Mouse (Mus musculus) adrenal gland, adult (tissue): Measurements from ENCODE around the gene Ick.
"Not testable (repeated sequence)": the region's sequence is repeated elsewhere in the genome, so short reads cannot be mapped to it uniquely, and the experiment has no call there.

ENCODE experiments used
- DNase-seq, 2 experiments: peaks; one replicate each; pipeline ENCODE4 v3.0.0; 2022 to 2023; ENCODE audit warnings: low spot score in 1 of 2; ENCODE audit not compliant: inconsistent age in 2 of 2

The Ick gene

DNA sequence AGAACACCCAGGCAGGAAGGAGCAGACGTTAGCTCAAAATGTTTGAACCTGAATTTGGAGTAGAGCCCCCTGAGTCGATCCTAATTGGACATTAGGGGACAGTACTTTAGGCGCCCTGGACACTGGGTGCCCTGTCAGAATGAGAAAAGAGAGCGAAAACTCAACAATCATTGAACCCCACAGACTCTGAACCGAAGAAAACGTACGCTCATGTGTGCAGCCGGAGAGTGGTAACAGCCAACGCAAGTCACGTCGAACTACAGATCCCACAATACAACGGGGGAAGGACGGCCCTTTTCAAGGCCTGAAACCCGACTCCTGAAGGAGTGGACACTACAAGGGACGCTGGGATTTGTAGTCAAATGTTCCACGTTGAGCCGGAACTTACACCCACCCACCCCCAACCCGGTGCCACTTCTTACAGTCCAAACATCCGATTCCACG is at the start of gene Ick, which contains the start of gene Fbxo9:
TSS of gene Ick (plus strand) at position 397 of the 444 bp plus-strand sequence.
TSS of gene Fbxo9 (minus strand) at position 270 of the 444 bp plus-strand sequence.
- DNase-seq, result peak; percentile 91 to 96

DNA sequence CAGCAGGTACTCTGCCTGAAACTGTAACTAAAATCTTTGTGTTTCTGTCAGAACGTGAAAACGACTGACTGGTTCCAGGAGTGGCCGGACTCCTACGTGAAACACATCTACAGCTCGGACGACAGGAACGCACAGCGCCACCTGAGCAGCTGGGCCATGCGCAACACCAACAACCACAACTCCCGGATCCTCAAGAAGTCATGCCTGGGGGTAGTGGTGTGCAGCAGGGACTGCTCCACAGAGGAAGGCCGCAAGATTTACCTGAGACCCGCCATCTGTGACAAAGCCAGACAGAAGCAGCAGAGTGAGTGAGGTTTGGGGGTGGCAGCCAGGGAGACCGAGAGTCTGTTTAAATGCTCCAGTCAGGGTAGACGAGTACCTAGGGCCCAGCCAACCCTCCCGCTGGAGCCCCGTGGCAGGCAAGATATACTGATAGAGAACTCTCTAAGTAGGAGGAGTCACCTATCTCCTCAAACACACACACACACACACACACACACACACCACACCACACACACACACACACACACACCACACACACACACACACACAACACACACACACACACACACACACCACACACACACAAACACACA is 49.4 kb upstream of the Ick start:
- no peak for DNase-seq

DNA sequence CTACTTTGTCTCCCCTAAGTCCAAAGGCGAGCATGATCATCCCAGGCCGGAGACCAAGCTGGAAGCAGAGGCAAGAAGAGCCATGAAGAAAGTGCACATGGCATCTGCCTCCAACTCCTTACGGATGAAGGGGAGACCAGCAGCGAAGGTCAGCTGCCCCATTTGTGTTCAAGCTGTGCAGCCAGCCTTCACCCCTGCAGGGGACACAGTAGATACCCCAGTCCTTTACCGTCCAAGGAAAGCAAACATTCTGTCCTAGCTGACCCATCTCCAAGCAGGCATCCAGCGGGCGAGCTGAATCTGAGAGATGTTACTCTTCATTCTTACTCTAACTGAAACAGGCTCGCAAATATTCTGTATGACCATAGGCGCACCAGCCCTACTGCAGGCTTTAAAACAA is 46.6 kb upstream of the Ick start:
- no peak for DNase-seq

DNA sequence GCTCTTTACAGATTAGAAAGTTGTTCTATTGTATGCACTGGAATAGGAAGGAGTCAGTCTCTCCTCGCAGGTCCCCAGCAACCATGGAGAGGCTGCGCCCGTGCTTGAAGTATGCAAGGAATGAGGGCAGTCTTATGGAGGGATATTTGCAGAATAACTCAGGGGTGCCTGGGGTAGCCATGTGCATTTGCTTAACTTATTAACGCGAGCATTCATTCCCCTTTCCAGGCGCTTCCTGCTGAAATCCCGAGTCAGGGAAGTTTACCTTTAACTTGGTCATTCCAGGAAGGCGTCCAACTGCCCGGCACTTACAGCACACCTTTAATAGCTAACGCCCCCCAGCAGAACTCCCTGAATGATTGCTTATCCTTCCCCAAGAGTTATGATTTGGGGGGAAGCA is 44.9 kb upstream of the Ick start:
- no peak for DNase-seq

DNA sequence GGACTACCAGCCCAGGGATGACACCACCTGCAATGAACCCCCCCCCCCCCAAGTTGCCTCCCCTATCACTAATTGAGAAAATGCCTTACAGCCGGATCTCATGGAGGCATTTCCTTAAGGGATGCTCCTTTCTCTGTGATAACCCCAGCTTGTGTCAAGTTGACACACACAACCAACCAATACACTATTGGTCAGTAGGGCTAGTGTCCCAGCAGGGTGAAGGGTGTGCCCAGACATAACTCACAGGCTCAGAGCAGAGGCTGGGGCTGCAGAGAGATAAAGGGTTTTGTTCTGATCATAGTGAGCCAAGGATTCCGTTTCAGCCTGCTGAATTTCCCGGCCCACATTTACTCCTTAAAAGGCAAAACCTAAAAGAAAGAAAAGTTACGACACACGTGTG is 38.5 kb upstream of the Ick start:
- no peak for DNase-seq

DNA sequence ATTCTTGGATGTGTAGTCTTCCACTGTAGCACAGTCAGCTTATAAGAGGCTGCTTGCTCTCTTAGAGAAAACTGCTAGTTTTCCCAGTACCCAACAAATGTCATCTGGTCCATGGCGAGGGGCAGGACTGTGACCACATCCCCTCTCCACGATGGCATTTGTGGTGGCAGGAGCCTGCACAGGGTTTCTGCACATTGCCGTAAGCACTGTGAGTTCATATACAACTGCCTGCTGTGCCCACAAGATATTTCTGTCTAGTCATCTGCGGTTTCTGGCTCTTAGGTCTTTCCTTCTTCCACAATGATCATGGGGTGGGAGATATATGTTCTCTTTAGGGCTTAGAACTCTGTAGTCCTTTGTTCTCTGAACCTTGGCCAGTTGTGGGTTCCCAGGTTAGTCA is 37.4 kb upstream of the Ick start:
- DNase-seq, result no peak

DNA sequence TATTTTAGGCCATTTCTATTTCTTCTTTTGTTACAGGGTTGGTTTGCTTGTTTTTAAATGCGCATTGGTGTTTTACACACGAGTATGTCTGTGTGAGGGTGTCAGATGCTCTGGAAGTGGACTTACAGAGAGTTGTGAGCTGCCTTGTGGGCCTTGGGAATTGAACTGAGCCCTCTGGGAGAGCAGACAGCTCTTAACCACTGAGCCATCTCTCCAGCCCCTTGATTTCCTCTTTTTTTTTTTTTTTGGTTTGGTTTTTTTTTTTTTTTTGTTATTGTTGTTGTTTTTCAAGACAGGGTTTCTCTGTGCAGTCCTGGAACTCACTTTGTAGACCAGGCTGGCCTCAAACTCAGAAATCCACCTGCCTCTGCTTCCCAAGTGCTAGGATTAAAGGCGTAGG is 35.7 kb upstream of the Ick start:
- not testable (repeated sequence) for DNase-seq

DNA sequence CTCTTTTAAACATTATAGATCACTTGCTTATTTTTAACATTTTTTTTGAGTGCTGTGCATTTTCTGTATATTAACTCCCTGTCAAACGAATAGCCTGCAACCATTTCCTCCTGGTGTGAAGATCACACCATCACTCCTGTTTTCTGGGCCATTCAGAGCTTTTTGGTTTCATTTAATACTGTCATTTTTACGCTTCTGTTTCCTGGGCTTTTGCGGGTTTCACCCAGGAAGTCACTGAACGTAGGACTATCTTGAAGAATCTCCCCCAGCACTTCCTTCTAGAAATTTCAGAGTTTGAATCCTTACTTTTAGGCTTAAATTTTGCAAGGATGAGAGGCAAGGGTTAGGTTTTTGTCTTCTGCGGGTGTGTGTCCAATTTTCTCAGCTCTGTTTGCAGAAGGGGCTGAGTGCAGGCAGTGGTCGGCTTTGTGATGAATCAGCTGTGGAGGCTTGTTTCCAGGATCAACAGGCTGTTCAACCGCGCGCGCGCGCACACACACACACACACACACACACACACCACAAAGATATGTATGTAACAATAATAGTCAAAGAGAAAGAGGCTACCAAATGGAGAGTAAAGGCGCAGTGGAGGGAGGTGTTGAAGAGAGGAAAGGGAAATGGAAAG is 35.2 kb upstream of the Ick start:
- DNase-seq, result no peak

DNA sequence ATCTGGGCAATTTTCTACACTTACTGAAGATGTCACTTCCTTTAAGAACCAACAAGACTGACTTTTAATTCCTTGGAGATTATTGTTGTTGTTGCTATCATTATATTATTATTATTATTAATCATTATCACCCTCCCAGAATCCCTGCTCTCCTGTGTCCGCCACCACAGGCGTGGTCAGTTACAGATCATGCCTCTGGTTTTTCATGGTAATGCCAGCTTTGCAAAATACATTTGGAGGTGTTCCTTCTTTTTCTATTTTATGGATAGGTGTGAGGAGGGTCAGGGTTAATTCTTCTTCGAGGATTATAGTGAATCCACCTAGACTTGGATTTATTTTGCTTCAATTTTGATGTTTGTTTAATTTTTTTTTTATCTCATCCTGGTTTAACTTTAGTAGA is 33.7 kb upstream of the Ick start:
- DNase-seq, result no peak

DNA sequence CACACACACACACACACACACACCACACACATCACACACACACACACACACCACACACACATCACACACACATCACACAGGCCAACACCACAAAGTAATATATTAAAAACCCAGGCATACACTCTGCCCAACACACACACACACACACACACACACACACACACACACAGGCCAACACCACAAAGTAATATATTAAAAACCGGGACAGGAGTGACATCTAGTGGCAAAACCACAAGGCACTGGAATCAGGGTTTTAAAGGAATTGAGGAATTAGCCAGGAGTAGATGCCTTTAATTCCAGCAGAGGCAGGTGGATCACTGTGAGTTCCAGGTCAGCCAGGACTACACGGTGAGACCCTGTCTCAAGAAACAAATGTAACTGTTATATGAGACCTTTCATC is 30.8 kb upstream of the Ick start:
- peak in 1 of 2 experiments; percentile 48 for DNase-seq

DNA sequence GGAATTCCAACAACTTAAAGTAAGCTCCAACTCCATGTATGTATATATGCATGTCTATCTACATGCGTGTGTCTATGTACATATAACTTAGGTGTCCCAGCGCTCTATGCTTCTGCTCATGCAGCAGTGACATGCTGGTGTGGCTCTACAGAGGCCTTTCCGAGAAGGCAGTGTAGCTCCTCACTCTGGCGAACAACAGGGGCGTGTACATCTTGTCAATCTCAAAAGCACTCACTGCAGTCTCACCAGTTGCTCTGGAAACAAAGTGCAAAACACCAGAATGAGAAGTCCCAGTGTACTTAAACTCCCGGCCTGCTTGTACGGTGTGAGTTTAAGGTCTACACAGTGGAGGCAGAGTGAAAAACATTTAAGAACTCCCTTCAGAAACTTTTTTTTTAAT is 27.2 kb upstream of the Ick start:
- DNase-seq, result no peak

DNA sequence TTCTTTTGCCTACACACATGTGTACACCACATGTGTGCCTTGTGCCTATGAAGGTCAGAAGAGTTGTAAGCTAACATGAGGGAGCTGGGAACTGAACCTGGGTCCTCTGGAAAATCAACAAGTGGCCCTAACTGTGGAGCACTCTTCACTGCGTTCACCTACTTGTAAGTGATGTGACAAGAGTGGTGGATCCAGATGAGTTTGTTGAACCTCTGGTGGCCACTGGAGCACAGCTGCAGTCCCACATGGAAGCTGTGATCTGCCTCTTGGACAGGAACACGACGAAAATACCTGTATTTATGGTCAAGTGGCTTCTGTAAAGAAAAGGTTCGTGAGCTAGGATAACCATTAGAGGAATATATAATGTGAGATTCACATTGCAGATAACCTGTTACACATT is 24.7 kb upstream of the Ick start:
- DNase-seq, result no peak

DNA sequence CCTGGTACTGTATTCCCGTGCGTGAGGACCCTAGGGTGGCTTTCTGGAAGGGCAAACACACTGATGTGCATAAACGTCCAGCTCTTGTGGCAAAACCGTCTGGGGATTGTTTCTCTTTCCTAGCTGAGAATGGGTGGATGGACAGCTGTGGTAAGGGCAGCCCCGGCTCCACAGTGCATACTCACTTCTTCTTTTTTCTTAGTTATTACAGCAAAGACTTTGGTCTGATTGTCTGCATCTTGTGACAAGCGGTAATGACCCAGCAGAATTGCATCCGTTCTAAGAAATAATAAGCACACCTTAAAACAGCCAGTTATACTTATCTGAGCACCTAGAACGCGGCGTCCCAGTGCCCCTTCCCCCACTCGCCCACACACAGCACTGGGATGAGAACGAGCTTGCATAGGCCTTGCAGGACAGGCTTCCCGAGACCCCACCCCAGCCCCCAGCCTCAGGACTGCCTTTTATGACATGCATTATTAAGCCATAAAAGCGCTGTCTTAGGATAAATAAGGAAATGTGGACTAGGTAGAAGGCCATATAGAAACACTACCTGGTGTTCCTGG is 23.2 kb upstream of the Ick start:
- DNase-seq, result no peak

DNA sequence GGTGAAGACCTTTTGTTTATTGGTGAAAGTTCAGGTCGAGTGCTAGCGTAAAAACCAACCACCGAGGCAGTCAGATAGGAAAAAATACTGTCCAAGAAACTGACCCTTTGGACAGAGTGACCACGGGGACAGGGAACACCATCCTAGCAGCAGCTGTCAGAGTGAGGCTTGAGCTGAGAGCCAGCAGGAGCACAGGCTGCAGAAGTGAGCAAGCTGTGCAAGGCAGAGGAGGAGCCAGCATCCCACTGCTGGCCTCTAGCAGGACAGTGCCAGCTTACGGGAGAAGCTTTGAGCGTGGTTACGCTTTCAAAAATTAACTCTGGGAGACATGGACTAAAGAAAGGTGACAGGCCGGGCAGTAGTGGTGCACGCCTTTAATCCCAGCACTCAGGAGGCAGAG is 21.2 kb upstream of the Ick start:
- DNase-seq, result no peak

DNA sequence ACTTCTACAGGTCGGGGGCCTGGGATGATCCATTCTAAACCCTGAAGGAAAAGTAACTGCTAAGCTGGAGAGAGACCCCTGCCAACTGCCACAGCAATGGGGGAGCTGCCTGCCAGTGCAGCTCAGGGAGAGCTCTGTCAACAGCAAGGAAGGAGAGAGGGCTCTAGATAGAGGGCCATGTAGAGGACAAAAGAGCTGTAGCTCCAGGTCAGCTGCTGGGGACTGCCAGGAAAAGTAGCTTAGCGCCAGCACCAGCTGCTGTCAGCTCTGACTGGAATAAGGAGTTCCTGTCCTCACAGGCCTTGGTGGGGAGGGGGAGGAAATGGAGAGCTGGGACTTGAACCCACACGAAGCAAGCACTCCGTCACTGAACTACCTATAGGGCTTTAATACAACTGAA is 20.5 kb upstream of the Ick start:
- DNase-seq, result no peak

DNA sequence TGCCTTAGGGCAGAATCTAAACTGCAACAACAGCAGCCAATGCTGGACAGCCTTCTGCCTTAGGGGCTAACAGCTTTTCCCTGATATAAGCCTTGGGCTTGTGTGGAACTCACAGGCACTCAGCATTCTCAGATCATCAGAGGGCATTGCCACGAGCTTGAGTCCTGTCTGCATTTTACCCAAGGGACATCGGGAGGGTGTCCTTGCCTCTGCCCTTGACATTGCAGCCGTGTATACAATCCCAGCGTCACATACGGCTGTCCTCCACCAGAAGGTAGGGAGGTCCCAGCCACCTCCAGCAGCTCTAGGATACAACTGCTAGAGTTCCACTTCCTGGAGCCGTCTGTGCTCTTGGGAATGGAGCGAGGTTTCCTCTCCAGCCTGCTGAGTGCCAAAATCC is 20.0 kb upstream of the Ick start:
- peak in 1 of 2 experiments; percentile 47 for DNase-seq

DNA sequence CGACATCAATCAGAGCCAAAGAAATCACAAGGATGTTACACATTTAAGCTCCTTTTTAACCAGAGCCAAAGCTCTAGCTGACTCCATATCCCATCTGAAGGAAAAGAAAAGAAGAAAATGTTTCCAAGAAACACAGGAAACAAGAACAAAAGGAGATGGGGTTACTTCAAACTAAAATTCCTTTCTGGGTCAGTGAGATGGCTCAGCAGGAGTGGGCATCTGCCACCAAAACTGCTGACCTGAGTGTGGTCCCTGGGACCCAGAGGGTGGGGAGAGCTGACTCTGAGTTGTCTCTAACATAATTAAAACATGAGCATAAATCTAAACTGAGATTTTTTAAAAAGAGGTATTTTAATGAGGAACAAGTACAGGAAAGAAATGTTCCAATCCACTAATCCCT is 19.1 kb upstream of the Ick start:
- DNase-seq, result no peak

DNA sequence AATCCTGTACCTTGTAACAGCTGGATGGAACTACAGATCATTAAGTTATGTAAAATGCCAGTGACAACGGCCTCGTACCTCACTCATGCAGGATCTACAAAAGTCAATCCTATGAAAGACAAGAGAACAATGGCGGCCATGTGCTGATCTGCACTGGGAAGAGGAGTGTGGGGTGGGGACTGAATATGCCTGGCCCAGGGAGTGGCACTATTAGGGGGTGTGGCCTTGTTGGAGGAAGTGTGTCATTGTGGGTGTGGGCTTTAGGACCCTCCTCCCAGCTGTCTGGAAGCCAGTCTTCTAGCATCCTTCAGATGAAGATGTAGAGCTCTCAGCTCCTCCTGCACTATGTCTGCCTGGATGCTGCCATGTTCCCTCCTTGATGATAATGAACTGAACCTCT is 18.4 kb upstream of the Ick start:
- no peak for DNase-seq

DNA sequence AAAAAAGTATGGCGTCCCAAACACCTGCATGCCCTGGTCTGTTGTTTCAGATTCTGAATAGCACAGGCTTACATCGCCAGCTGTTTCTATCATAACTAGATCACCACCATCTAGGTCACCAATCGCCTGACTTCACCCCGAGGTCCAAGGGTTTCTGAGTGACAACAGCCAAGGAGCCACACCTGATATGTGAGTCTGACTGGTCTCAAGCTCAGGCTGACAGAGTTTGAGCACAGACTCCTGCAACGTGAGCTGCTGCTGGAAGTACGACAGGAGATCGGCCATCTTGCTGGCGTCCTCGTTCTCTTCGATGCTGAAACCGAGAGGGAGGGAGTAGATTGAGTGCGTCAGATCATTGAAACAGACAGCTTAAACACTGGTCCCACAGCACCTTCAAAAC is 13.3 kb upstream of the Ick start:
- no peak for DNase-seq

DNA sequence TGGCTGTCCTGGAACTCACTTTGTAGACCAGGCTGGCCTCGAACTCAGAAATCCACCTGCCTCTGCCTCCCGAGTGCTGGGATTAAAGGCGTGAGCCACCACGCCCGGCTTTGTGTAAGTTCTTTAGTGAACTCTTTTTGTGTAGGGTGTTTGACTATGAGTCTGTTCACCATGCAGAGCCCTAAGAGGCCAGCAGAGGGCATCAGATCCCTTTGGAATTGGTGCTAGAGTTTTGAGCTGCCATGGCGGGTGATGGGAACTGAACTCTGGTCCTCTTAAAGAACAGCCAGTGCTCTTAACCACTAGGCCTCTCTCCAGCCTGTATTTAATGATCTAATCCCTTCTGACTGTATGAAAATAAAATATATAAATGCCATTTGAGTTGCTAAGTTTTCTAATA is 12.6 kb upstream of the Ick start:
- no peak for DNase-seq

DNA sequence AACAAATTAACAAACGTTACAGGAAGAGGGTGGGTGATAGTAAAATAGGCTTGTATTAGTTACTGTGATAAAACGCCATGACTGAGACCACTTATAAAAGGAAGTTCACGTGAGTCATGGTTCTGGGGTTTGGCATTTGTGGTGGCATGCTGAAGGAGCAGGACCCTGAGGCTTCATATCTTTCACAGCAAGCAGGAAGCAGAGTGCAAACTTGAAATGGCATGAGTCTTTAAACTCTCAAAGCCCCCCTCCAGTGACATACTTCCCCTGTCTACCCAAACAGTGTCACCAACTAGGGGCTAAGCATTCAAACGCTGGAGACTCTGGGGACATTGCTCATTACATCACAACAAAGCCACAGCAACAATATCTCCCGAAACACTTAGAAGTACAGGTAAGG is 8.0 kb upstream of the Ick start:
- DNase-seq, result no peak

DNA sequence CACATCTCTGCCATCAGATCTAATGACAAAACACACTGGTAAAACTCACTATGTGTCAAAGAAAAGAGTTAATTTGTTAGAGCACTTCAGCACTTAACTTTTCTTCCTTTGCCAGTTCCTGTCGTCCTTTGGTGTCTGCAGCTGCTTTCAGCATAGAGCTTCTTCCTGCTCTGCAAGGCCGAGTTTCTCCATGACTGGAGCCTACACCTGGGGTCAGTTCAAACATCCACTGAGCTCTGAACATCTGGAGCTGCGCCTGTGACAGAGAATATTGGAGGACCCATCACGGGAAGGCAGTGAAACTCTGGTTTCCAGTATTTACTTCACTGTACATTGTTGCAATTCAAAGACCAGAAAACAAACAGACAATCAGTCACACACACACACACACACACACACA is 7.6 kb upstream of the Ick start:
- no peak for DNase-seq
